Mouse (Mus musculus): ENCODE results near the gene Gss. TPM values are rescaled to one million over a fixed set of nuclear protein-coding genes. Genes with fewer than 3 reads are reported as not detected.
A peak's percentile ranks its signal among the peaks of the same experiment; 100 is the strongest.

Gss gene
- polyA plus RNA-seq, 1 experiment from 2014 or later = 47.9 TPM

GRCm38 (mm10) chr2:155517455-155518423 is 74.9 kb downstream of the Gss start, which contains the start of the genes Acss2 and Ggt7:
Gene Acss2 (plus strand): TSS chr2:155517948.
Gene Ggt7 (minus strand): TSS chr2:155518237.
- no peaks in the 10 kb centered on the region for H3K9me3 ChIP-seq (ENCODE audit: control insufficient read depth, low read length)
- peak within 1 kb of the TSS; percentile 87 for H3K4me2 ChIP-seq (replicated peaks; ENCODE audit: low read depth)
- DNase-seq (ENCODE audit: low spot score) (peak; percentile 99), ATAC-seq (ENCODE audit: low FRiP score, low TSS enrichment) (peak; percentile 99)
- no peaks in the 10 kb centered on the region for H3K27me3 ChIP-seq (ENCODE audit: control insufficient read depth, insufficient read depth, low read length)
- no peaks in the 10 kb centered on the region for H3K36me3 ChIP-seq (ENCODE audit: control insufficient read depth, insufficient read depth, low read length)
- H3K4me3 ChIP-seq (ENCODE audit: low read depth, low read length) = peak within 1 kb of the TSS; percentile 77
- 3% methylated on average over 70 of the region's 70 CpGs for WGBS
- TF ChIP-seq EP300 (optimal IDR thresholded peaks at IDR 0.05) = no peak
- TF ChIP-seq CTCF (IDR thresholded peaks at IDR 0.05; ENCODE audit: low read depth) = peak; percentile 90
- peak within 1 kb of the TSS; percentile 61 for H3K9ac ChIP-seq (ENCODE audit: low read length)
- H3K4me1 ChIP-seq (replicated peaks; ENCODE audit: control insufficient read depth, insufficient read depth) = no peaks in the 10 kb centered on the region
- peak within 1 kb of the TSS; percentile 71 for H3K27ac ChIP-seq (replicated peaks)

- H3K9ac ChIP-seq (ENCODE audit: low read length) = no peak overlapping the region
- no peaks in the 10 kb centered on the region for H3K4me1 ChIP-seq (replicated peaks; ENCODE audit: control insufficient read depth, insufficient read depth)
- no peak overlapping the region for H3K4me3 ChIP-seq (ENCODE audit: low read depth, low read length)
- H3K27me3 ChIP-seq (ENCODE audit: control insufficient read depth, insufficient read depth, low read length) = no peaks in the 10 kb centered on the region
- TF ChIP-seq CTCF (IDR thresholded peaks at IDR 0.05; ENCODE audit: low read depth) = peak; percentile 100
- no peak for TF ChIP-seq EP300 (optimal IDR thresholded peaks at IDR 0.05)
- no peak overlapping the region for H3K4me2 ChIP-seq (replicated peaks; ENCODE audit: low read depth)
- DNase-seq (ENCODE audit: low spot score) (peak; percentile 62), ATAC-seq (ENCODE audit: low FRiP score, low TSS enrichment) (no peak)
- no peaks in the 10 kb centered on the region for H3K9me3 ChIP-seq (ENCODE audit: control insufficient read depth, low read length)
- no peak overlapping the region for H3K27ac ChIP-seq (replicated peaks)
- no peaks in the 10 kb centered on the region for H3K36me3 ChIP-seq (ENCODE audit: control insufficient read depth, insufficient read depth, low read length)
- whole genome bisulfite sequencing = 4% methylated on average over 1 of the region's 1 CpGs
Observed at GRCm38 (mm10) chr2:155515941-155516340, 76.7 kb downstream of the Gss start.

- H3K27ac ChIP-seq (replicated peaks) = no peak overlapping the region
- ATAC-seq (ENCODE audit: low FRiP score, low TSS enrichment) (no peak), DNase-seq (ENCODE audit: low spot score) (peak; percentile 74)
- no peaks in the 10 kb centered on the region for H3K9me3 ChIP-seq (ENCODE audit: control insufficient read depth, low read length)
- peak overlapping the region; percentile 39 for H3K4me3 ChIP-seq (ENCODE audit: low read depth, low read length)
- WGBS = under 1% methylated on average over 23 of the region's 23 CpGs
- TF ChIP-seq EP300 (optimal IDR thresholded peaks at IDR 0.05) (no peak), CTCF (IDR thresholded peaks at IDR 0.05; ENCODE audit: low read depth) (peak; percentile 61)
- no peaks in the 10 kb centered on the region for H3K27me3 ChIP-seq (ENCODE audit: control insufficient read depth, insufficient read depth, low read length)
- peak overlapping the region; percentile 50 for H3K9ac ChIP-seq (ENCODE audit: low read length)
- H3K4me1 ChIP-seq (replicated peaks; ENCODE audit: control insufficient read depth, insufficient read depth) = no peaks in the 10 kb centered on the region
- H3K36me3 ChIP-seq (ENCODE audit: control insufficient read depth, insufficient read depth, low read length) = no peaks in the 10 kb centered on the region
- peak overlapping the region; percentile 55 for H3K4me2 ChIP-seq (replicated peaks; ENCODE audit: low read depth)
Observed at GRCm38 (mm10) chr2:155514666-155515065, 77.9 kb downstream of the Gss start.

- DNase-seq (ENCODE audit: low spot score) (peak; percentile 11), ATAC-seq (ENCODE audit: low FRiP score, low TSS enrichment) (no peak)
- H3K4me2 ChIP-seq (replicated peaks; ENCODE audit: low read depth) = no peak overlapping the region
- TF ChIP-seq EP300 (optimal IDR thresholded peaks at IDR 0.05) (no peak), CTCF (IDR thresholded peaks at IDR 0.05; ENCODE audit: low read depth) (no peak)
- no peaks in the 10 kb centered on the region for H3K9me3 ChIP-seq (ENCODE audit: control insufficient read depth, low read length)
- no peaks in the 10 kb centered on the region for H3K36me3 ChIP-seq (ENCODE audit: control insufficient read depth, insufficient read depth, low read length)
- 64% methylated on average over 5 of the region's 5 CpGs for WGBS
- no peaks in the 10 kb centered on the region for H3K4me1 ChIP-seq (replicated peaks; ENCODE audit: control insufficient read depth, insufficient read depth)
- H3K27ac ChIP-seq (replicated peaks) = no peak overlapping the region
- no peak overlapping the region for H3K9ac ChIP-seq (ENCODE audit: low read length)
- no peak overlapping the region for H3K4me3 ChIP-seq (ENCODE audit: low read depth, low read length)
- H3K27me3 ChIP-seq (ENCODE audit: control insufficient read depth, insufficient read depth, low read length) = no peaks in the 10 kb centered on the region
Observed at GRCm38 (mm10) chr2:155513543-155513942, 79.1 kb downstream of the Gss start.

MicroRNAs within 50 kb of the gene (microRNA counts, 519-probe panel; counts per million panel counts)
- microRNA mmu-miR-499 = not detected

Small RNAs within 50 kb of the gene (microRNA-seq; reads per million reads assigned to microRNA genes)
- gene Mir499 = 1.9 reads per million

Other genes starting within 250 kb of the Gss start
- 36.1 and 40.0 TPM in 2 replicates for gene Pigu, start 235.4 kb downstream of the Gss start, polyA plus RNA-seq (2015; fragmentation: Nextera tagmentation; extraction: Ambion mirVana)
- 29.4 and 37.1 TPM in 2 replicates for gene Trp53inp2, start 211.8 kb downstream of the Gss start, polyA plus RNA-seq (2015; fragmentation: Nextera tagmentation; extraction: Ambion mirVana)
- 10.6 and 11.3 TPM in 2 replicates for gene Ncoa6, start 118.9 kb downstream of the Gss start, polyA plus RNA-seq (2015; fragmentation: Nextera tagmentation; extraction: Ambion mirVana)
- gene Acss2, start 74.9 kb downstream of the Gss start, polyA plus RNA-seq (2015; fragmentation: Nextera tagmentation; extraction: Ambion mirVana) = 10.3 and 13.6 TPM in 2 replicates
- gene Ggt7, start 74.6 kb downstream of the Gss start, polyA plus RNA-seq (2015; fragmentation: Nextera tagmentation; extraction: Ambion mirVana) = 2.6 and 2.9 TPM in 2 replicates
- 0.05 and 0.15 TPM in 2 replicates for gene Myh7b, start 18.4 kb upstream of the Gss start, polyA plus RNA-seq (2015; fragmentation: Nextera tagmentation; extraction: Ambion mirVana)
- 66.5 and 68.4 TPM in 2 replicates for gene Trpc4ap, start 99.6 kb upstream of the Gss start, polyA plus RNA-seq (2015; fragmentation: Nextera tagmentation; extraction: Ambion mirVana)
- gene Edem2, start 136.7 kb upstream of the Gss start, polyA plus RNA-seq (2015; fragmentation: Nextera tagmentation; extraction: Ambion mirVana) = 64.9 and 65.7 TPM in 2 replicates
- gene Gm17581, start 143.1 kb upstream of the Gss start, polyA plus RNA-seq (2015; fragmentation: Nextera tagmentation; extraction: Ambion mirVana) = not detected in 2 replicates
- gene Procr, start 158.3 kb upstream of the Gss start, polyA plus RNA-seq (2015; fragmentation: Nextera tagmentation; extraction: Ambion mirVana) = 12.2 and 14.3 TPM in 2 replicates
- gene Mmp24, start 182.5 kb upstream of the Gss start, polyA plus RNA-seq (2015; fragmentation: Nextera tagmentation; extraction: Ambion mirVana) = 0.21 and 0.23 TPM in 2 replicates
- gene BC029722, start 226.6 kb upstream of the Gss start, polyA plus RNA-seq (2015; fragmentation: Nextera tagmentation; extraction: Ambion mirVana) = 26.8 and 29.8 TPM in 2 replicates
- 310 and 318 TPM in 2 replicates for gene Eif6, start 234.1 kb upstream of the Gss start, polyA plus RNA-seq (2015; fragmentation: Nextera tagmentation; extraction: Ambion mirVana)
- 2.7 and 4.4 TPM in 2 replicates for gene Fam83c, start 242.0 kb upstream of the Gss start, polyA plus RNA-seq (2015; fragmentation: Nextera tagmentation; extraction: Ambion mirVana)

Measured in stomach, postnatal 0 days (tissue).